Mouse (Mus musculus): ENCODE data around the gene Rbm15. TPM values are rescaled to one million over a fixed set of nuclear protein-coding genes. Genes with fewer than 3 reads are reported as not detected.

Gene Rbm15
- polyA plus RNA-seq, 1 experiment from 2014 or later = 6.7 TPM

DNA sequence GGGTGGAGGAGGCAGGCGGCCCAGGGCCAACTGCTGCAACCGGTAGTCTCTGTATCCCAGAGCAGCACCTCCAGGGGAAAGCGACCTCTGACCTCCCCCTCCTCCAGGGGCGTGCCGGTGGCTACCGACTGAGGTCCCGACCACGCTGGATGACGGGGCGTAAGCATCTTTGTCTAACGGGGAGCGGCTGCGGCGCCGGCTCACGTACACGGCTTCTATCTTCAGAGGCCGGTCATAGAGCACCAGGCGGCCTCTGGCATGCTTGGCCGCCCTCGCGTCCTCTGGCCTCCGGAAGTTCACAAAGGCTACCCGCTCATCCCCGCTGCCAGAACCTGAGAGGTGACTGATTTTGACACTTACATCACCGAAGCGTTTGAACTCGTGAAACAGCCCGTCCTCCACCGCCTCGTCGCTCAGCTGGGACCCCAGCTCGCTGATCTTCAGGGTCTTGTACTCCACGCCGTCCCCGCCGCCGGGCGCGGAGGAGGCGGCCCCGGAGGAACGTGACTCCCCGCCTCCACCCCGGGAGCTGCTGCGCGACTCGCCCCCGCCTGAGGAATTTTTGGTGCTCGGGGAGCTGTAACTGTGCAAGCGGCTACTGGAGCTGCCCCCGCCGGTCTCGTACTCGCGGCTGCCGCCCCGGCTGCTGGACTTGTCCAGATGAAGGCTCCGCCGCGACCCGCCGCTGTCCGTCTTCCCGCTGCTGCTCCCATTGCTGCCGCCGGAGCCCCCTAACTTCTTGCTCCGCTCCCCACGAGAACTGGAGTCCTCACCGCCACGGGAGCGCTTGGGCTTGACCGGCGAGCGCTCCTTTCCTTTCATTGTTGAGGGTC, 1.1 kb downstream of the Rbm15 start:
- TF ChIP-seq EP300 (IDR thresholded peaks at IDR 0.05; ENCODE audit: low read depth) (no peak), CTCF (IDR thresholded peaks at IDR 0.05; ENCODE audit: low read depth) (no peak)
- Histone ChIP-seq H3K4me3 (ENCODE audit: low read depth, low read length) (peak overlapping the region; percentile 90), H3K9ac (replicated peaks) (peak overlapping the region; percentile 91), H3K27me3 (ENCODE audit: insufficient read depth, low read length) (no peaks in the 10 kb centered on the region), H3K27ac (ENCODE audit: low read depth) (peak overlapping the region; percentile 92), H3K4me1 (ENCODE audit: insufficient read depth) (peaks cover 22% of the 10 kb centered on the region), H3K9me3 (ENCODE audit: low read length) (no peaks in the 10 kb centered on the region), H3K4me2 (ENCODE audit: low read depth, low read length) (peak overlapping the region; percentile 93), H3K36me3 (replicated peaks; ENCODE audit: insufficient read depth, low read length) (peaks cover 31% of the 10 kb centered on the region)
- WGBS (ENCODE audit: insufficient replicate concordance) = 1% methylated on average over 72 of the region's 75 CpGs
- DNase-seq (peak; percentile 72), ATAC-seq (no peak)

DNA sequence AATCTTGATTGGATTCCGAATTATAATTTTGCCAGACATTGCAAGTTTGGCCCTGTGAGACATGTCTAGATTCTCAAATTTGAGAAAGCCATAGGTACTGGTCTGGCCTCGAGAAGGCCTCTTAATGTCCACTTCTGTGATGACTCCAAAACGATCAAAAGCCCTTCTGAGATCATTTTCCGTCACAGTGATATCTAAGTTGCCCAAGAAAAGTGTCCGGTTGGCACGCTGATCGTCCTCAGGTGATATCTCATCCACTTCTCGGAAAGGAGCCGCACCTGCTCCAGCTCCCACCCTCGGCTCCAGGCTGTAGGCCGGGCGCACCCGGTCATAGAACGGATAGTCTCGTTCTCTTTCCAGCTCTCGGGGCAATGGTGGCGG, 1.7 kb downstream of the Rbm15 start:
- Histone ChIP-seq H3K27me3 (ENCODE audit: insufficient read depth, low read length) (no peaks in the 10 kb centered on the region), H3K36me3 (replicated peaks; ENCODE audit: insufficient read depth, low read length) (peaks cover 31% of the 10 kb centered on the region), H3K4me3 (ENCODE audit: low read depth, low read length) (peak overlapping the region; percentile 90), H3K4me1 (ENCODE audit: insufficient read depth) (peaks cover 22% of the 10 kb centered on the region), H3K27ac (ENCODE audit: low read depth) (peak overlapping the region; percentile 92), H3K4me2 (ENCODE audit: low read depth, low read length) (peak overlapping the region; percentile 93), H3K9ac (replicated peaks) (peak overlapping the region; percentile 91), H3K9me3 (ENCODE audit: low read length) (no peaks in the 10 kb centered on the region)
- WGBS (ENCODE audit: insufficient replicate concordance) = 15% methylated on average over 17 of the region's 17 CpGs
- DNase-seq (no peak), ATAC-seq (no peak)
- no peak for TF ChIP-seq EP300 (IDR thresholded peaks at IDR 0.05; ENCODE audit: low read depth)
- no peak for TF ChIP-seq CTCF (IDR thresholded peaks at IDR 0.05; ENCODE audit: low read depth)

DNA sequence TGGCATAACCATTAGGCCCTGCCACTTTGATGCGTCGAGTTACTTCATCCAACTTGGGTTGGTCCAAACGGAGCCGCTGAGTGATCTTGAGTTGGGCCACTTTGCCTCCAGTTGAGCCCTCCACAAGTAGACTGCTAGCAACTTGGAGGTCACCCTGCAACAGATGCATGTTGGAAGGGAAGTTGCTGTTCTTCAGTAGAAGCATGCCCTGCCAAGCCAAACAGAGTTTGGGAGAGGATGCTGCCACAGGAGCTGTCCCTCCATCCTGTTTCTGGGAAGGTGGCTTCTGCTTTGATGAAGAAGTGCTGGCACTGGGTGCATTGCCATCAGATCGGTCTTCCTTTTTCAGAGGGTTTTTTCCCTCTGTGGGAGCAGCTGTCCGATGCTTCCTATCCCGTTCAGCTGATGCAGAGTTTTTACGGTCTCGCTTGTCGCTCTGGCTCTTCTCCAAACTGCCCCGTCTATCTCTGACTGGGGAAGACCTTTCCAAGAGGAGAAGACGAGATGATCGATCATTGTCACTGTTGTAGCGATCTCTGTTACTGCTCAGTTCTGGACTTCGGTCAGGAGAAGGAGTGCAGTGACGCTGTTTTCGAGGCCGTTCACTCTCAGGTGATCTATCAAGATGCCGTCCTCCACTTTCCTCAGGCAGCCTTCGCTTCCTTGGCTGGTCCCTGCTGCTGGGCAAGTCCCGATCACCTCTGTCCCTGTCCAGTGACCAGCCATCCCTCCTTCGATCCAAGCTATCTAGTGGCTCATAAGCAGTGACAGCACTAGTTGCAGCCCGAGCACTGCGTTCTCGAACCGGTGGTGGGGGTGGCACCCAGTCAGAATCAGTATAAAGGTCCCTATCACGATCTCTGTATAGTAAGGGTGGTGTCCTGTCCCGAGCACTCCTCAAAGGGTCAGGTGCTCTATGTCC, 2.7 kb downstream of the Rbm15 start:
- Histone ChIP-seq H3K27ac (ENCODE audit: low read depth) (0 out of 2 replicates have a peak overlapping the region, but pooled peaks have one; percentile 92), H3K36me3 (replicated peaks; ENCODE audit: insufficient read depth, low read length) (peaks cover 38% of the 10 kb centered on the region), H3K9me3 (ENCODE audit: low read length) (no peaks in the 10 kb centered on the region), H3K4me2 (ENCODE audit: low read depth, low read length) (peak overlapping the region; percentile 93), H3K9ac (replicated peaks) (peak overlapping the region; percentile 91), H3K4me3 (ENCODE audit: low read depth, low read length) (peak overlapping the region; percentile 90), H3K4me1 (ENCODE audit: insufficient read depth) (peaks cover 20% of the 10 kb centered on the region), H3K27me3 (ENCODE audit: insufficient read depth, low read length) (no peaks in the 10 kb centered on the region)
- ATAC-seq = no peak
- TF ChIP-seq CTCF (IDR thresholded peaks at IDR 0.05; ENCODE audit: low read depth) = no peak
- no peak for TF ChIP-seq EP300 (IDR thresholded peaks at IDR 0.05; ENCODE audit: low read depth)
- WGBS (ENCODE audit: insufficient replicate concordance) = 65% methylated on average over 28 of the region's 28 CpGs
- DNase-seq = peak; percentile 18

DNA sequence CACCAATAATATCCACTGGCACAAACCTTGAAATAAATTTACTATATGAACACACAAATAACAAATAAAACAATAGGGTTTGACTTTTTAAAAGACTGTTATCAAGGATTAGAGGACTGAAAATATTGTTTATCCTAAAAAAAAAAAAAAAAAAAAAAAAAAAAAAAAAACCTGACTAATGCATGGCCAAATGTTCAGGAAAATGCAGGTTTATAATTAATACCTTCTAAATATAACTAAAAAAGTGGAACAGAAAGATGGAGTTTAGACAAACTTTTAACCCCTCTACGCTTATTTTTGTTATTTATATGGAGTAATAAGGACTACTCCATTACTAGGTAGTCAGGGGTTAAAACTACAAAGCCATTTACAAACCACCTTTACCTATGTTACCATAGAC, 7.0 kb downstream of the Rbm15 start:
- no peaks in the 10 kb centered on the region for H3K27me3 ChIP-seq (ENCODE audit: insufficient read depth, low read length)
- no peak overlapping the region for H3K4me3 ChIP-seq (ENCODE audit: low read depth, low read length)
- no peak overlapping the region for H3K4me2 ChIP-seq (ENCODE audit: low read depth, low read length)
- peaks cover 35% of the 10 kb centered on the region for H3K4me1 ChIP-seq (ENCODE audit: insufficient read depth)
- no peaks in the 10 kb centered on the region for H3K9me3 ChIP-seq (ENCODE audit: low read length)
- H3K27ac ChIP-seq (ENCODE audit: low read depth) = no peak overlapping the region
- H3K36me3 ChIP-seq (replicated peaks; ENCODE audit: insufficient read depth, low read length) = peaks cover 51% of the 10 kb centered on the region
- TF ChIP-seq CTCF (IDR thresholded peaks at IDR 0.05; ENCODE audit: low read depth) = no peak
- TF ChIP-seq EP300 (IDR thresholded peaks at IDR 0.05; ENCODE audit: low read depth) = no peak
- H3K9ac ChIP-seq (replicated peaks) = no peak overlapping the region
- no peak for ATAC-seq
- no peak for DNase-seq
- WGBS (ENCODE audit: insufficient replicate concordance) = 93% methylated on average over 1 of the region's 1 CpGs

DNA sequence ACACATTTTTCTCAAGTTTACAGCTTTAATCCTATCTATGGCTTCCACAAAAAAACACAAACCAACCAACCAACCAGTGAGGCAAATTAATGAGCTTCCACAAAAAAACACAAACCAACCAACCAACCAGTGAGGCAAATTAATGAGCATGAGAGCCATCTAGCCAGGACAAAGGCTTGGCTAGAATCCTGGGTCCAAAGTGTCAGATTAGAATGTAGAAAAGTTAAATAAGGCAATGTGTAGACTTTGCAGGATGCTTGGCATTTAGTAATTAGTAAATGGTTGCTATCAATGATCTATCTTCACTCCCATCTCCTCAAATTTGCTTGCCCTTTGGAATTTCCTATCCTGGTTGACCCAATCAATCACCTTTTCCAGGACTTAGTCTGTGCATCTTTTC, 11.7 kb downstream of the Rbm15 start:
- ATAC-seq = no peak
- no peaks in the 10 kb centered on the region for H3K9me3 ChIP-seq (ENCODE audit: low read length)
- no peak overlapping the region for H3K4me3 ChIP-seq (ENCODE audit: low read depth, low read length)
- H3K4me1 ChIP-seq (ENCODE audit: insufficient read depth) = peaks cover 27% of the 10 kb centered on the region
- H3K4me2 ChIP-seq (ENCODE audit: low read depth, low read length) = 0 out of 2 replicates have a peak overlapping the region, but pooled peaks have one; percentile 11
- DNase-seq = no peak
- H3K36me3 ChIP-seq (replicated peaks; ENCODE audit: insufficient read depth, low read length) = peaks cover 35% of the 10 kb centered on the region
- H3K27me3 ChIP-seq (ENCODE audit: insufficient read depth, low read length) = no peaks in the 10 kb centered on the region
- no peak overlapping the region for H3K27ac ChIP-seq (ENCODE audit: low read depth)
- H3K9ac ChIP-seq (replicated peaks) = no peak overlapping the region
- TF ChIP-seq CTCF (IDR thresholded peaks at IDR 0.05; ENCODE audit: low read depth) = no peak
- TF ChIP-seq EP300 (IDR thresholded peaks at IDR 0.05; ENCODE audit: low read depth) = no peak

DNA sequence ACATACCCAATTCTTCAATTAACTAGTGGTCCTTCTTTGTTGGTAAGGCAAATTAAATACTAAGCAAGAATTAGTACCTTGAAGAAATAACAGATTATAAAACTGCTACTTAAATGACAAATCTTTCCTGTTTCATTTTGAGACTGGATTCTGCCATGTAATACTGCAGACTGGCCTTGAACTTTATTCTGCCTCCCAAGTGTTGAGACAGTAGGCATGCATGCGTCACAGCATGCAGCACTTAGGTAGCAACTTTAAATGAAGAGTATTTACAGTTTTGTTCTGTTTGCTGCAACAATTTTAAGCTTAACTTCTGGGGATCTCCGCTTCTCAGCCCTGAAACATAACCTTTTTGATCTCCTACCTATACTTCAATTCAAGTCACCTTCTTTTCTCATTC, 12.3 kb downstream of the Rbm15 start:
- Histone ChIP-seq H3K4me3 (ENCODE audit: low read depth, low read length) (no peak overlapping the region), H3K27me3 (ENCODE audit: insufficient read depth, low read length) (no peaks in the 10 kb centered on the region), H3K9me3 (ENCODE audit: low read length) (no peaks in the 10 kb centered on the region), H3K27ac (ENCODE audit: low read depth) (no peak overlapping the region), H3K4me2 (ENCODE audit: low read depth, low read length) (no peak overlapping the region), H3K4me1 (ENCODE audit: insufficient read depth) (peaks cover 27% of the 10 kb centered on the region), H3K9ac (replicated peaks) (no peak overlapping the region), H3K36me3 (replicated peaks; ENCODE audit: insufficient read depth, low read length) (peaks cover 36% of the 10 kb centered on the region)
- TF ChIP-seq EP300 (IDR thresholded peaks at IDR 0.05; ENCODE audit: low read depth) (no peak), CTCF (IDR thresholded peaks at IDR 0.05; ENCODE audit: low read depth) (no peak)
- ATAC-seq (no peak), DNase-seq (no peak)
- WGBS (ENCODE audit: insufficient replicate concordance) = 85% methylated on average over 2 of the region's 2 CpGs

All from liver, postnatal 0 days (tissue).